Mouse (Mus musculus) G1E (cell line): Measurements from ENCODE around the gene Serinc3.
"Not testable (repeated sequence)": the region's sequence is repeated elsewhere in the genome, so short reads cannot be mapped to it uniquely, and the experiment has no call there.

Experiments used
- CTCF ChIP-seq: IDR thresholded peaks from 2 replicates; pipeline ENCODE4 v1.5.1; 2012; ENCODE audit warnings: low read depth, low read length, inconsistent platforms, mixed read lengths
- GATA1 ChIP-seq: IDR thresholded peaks from 2 replicates; pipeline ENCODE4 v1.6.1; 2012; ENCODE audit warnings: borderline replicate concordance, low read length, inconsistent platforms, mixed read lengths
- POLR2AphosphoS5 ChIP-seq: IDR thresholded peaks from 2 replicates; pipeline ENCODE4 v1.6.1; 2012; ENCODE audit warnings: low read depth, low read length, inconsistent platforms; ENCODE audit not compliant: insufficient replicate concordance
- TAL1 ChIP-seq: conservative IDR thresholded peaks from 2 replicates; pipeline ENCODE4 v1.6.1; 2012; ENCODE audit warnings: low read depth, low read length, inconsistent platforms, mixed read lengths

DNA sequence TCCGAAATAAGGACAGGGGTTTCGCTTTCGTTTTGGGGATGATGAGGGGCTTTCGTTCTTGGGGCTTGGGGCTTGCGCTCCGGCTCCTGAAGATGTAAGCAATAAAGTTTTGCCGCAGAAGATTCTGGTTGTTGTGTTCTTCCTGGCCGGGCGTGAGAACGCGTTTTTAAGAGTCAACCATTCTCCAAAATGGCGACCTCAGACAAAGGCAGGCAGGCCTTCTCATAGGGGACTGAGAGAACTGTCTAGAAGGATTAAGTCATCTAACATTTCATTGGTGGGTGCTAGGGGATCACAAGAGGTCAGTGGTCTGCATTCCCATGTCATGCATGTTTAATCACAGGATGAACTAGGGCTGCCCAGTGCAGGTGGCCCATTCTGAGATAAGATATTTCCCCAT is 10.8 kb upstream of the Serinc3 start:
- TF ChIP-seq CTCF, GATA1, TAL1, POLR2AphosphoS5: not testable (repeated sequence)
